Mouse (Mus musculus) myocyte (in vitro differentiated cells): ENCODE measurements around the gene Prpf40a.

Experiments used
- CEBPB ChIP-seq: IDR thresholded peaks from 2 replicates; pipeline ENCODE4 v1.6.1; 2011; ENCODE audit warnings: mild to moderate bottlenecking, moderate library complexity; ENCODE audit not compliant: poor library complexity, insufficient read depth, severe bottlenecking
- E2F4 ChIP-seq: IDR thresholded peaks from one replicate; pipeline ENCODE4 v1.6.1; 2011; ENCODE audit warnings: mild to moderate bottlenecking, control low read depth, moderate library complexity; ENCODE audit not compliant: insufficient read depth
- MAX ChIP-seq: IDR thresholded peaks from one replicate; pipeline ENCODE4 v1.6.1; 2011; ENCODE audit warnings: low read depth, mild to moderate bottlenecking, control low read depth
- MYOG ChIP-seq, 3 experiments: IDR thresholded peaks; one replicate each; pipeline ENCODE4 v1.6.1; 2011; ENCODE audit warnings: control low read depth in 2 of 3, low read depth in 2 of 3, mild to moderate bottlenecking in 2 of 3; ENCODE audit not compliant: insufficient read length in 2 of 3, control insufficient read depth in 1 of 3, insufficient read depth in 1 of 3
- POLR2A ChIP-seq: IDR thresholded peaks from one replicate; pipeline ENCODE4 v1.6.1; 2011; ENCODE audit warnings: low read depth, mild to moderate bottlenecking, control low read depth, moderate library complexity; ENCODE audit not compliant: insufficient read length
- POLR2AphosphoS2 ChIP-seq: IDR thresholded peaks from one replicate; pipeline ENCODE4 v1.6.1; 2011; ENCODE audit warnings: low read depth, control low read depth; ENCODE audit not compliant: insufficient read length
- TCF12 ChIP-seq: IDR thresholded peaks from one replicate; pipeline ENCODE4 v1.6.1; 2011; ENCODE audit warnings: mild to moderate bottlenecking, control low read depth; ENCODE audit not compliant: poor library complexity, insufficient read depth, severe bottlenecking
- TCF3 ChIP-seq: IDR thresholded peaks from one replicate; pipeline ENCODE4 v1.6.1; 2011; ENCODE audit warnings: low read depth, control low read depth; ENCODE audit not compliant: insufficient read length
- USF1 ChIP-seq: IDR thresholded peaks from one replicate; pipeline ENCODE4 v1.6.1; 2011; ENCODE audit warnings: low read depth, mild to moderate bottlenecking, control low read depth, moderate library complexity

DNA sequence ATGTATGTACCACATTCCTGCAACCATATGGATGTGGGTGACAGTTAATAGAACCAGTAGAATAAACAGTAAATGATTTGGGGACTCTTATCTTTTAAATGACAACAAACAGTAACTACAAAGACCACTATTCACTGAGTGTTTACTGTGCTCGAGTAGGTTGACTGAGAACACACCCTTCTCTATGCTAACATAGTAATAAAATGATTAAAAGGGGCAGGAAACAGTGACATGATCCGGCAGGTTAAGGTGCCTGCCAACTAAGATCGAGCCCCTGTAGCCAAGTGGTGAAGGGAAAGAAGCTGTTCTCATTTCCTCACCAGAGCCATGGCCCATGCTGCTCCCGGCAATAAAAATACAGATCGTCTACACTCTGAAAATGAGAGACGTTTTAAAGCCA, 62.0 kb downstream of the Prpf40a start:
- TF ChIP-seq POLR2AphosphoS2 (no peak), USF1 (no peak), POLR2A (no peak), MAX (no peak), E2F4 (no peak), TCF3 (no peak), TCF12 (no peak), MYOG (IDR thresholded peaks at IDR 0.05; ENCODE audit: control insufficient read depth in 1 of 3, insufficient read depth in 1 of 3, insufficient read length in 2 of 3, low read depth in 2 of 3) (no peak), CEBPB (no peak)
